Mouse (Mus musculus) E14TG2a.4 (cell line): ENCODE data around the gene Gm20481.
A peak's percentile ranks its signal among the peaks of the same experiment; 100 is the strongest.

Experiments used
- CTCF ChIP-seq: conservative IDR thresholded peaks from 2 replicates; pipeline ENCODE4 v1.5.1; 2014; ENCODE audit warnings: low read length
- NANOG ChIP-seq: IDR thresholded peaks from 2 replicates; pipeline ENCODE4 v1.6.1; 2014; ENCODE audit warnings: borderline replicate concordance, low read length, mixed read lengths

DNA sequence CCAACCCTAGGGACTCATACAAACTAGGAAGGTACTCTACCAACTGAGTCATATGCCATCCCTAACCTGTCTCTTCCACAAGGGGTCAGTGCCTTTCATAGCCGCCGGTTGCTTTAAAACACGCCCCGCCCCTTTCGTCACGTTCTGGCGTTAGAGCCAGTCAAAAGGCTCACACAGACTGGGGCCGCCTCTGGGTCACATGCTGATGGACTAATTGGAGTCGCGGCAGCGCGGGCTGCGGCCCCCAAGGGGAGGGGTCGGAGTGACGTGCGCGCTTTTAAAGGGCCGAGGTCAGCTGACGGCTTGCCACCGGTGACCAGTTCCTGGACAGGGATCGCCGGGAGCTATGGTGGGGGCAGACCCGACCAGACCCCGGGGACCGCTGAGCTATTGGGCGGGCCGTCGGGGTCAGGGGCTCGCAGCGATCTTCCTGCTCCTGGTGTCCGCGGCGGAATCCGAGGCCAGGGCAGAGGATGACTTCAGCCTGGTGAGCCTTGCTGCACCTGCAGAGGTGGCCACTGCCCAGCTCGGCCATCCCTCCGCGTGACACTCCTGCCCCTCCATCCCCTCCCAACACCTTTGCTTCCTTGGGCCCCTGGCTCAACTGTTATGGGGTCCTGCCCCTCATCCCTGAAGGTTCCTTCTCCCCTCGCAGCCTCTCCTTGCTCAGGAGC is 38.5 kb upstream of the Gm20481 start, which contains the start of gene Neu1:
- peak; percentile 45 for TF ChIP-seq CTCF
- no peak for TF ChIP-seq NANOG
